Mouse (Mus musculus): ENCODE measurements around the gene Gorasp2. TPM values are rescaled to one million over a fixed set of nuclear protein-coding genes. Genes with fewer than 3 reads are reported as not detected.
A peak's percentile ranks its signal among the peaks of the same experiment; 100 is the strongest.

Gene Gorasp2
- total RNA-seq (2012; rRNA removed) (65.4 and 74.9 TPM in 2 replicates), total RNA-seq (2014; rRNA removed) (72.0 and 77.4 TPM in 2 replicates), polyA plus RNA-seq (2012; ENCODE audit: insufficient read length, low read depth) (115 and 145 TPM in 2 replicates)

DNA sequence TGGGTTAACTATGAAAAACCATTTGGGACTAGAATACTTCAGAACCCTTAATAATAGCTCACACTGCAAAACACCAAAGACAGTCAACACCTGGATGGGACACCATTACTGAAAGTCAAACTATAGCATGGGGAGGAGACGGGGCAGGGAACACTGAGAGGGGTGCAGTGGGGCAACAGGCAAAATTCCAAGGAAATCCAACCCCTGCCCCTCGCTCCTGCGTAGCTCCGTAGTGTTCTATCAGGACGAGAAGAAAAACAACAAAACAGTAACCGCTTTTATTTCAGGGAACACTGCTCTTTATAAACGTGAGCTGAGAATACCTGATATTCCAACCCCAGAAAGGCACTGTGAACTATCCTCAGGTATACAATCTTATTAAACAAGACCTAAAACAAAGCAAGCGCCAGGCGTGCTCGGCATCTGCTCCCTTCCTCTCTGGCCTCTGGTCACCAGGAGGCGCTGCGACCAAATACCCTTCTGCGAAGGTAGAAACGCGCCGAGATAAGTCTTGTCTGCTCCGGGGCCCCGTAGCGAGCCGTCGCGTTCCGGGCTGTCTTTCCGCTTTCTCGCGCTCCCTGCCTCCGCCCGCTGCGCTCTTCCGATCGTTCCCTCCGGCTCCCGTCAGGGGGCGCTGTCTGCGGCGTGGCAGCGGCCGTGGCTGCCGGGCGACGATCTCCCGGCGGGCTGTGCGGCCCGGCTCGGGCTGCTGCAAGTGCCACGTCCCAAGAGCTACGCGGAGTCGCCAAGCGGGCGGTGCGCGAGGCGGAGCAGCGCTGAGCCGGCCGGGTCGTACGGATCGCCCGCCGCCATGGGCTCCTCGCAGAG lies at the start of gene Gorasp2:
Gorasp2 (plus strand) TSS at position 690 of the 828 bp plus-strand sequence.
- Histone ChIP-seq H3K36me3 (replicated peaks in 1 of 2; ENCODE audit: control insufficient read depth in 1 of 2, insufficient read depth in 1 of 2, low read length in 1 of 2) (peaks cover 0 to 12% of the 10 kb centered on the region in 2 experiments), H3K4me1 (ENCODE audit: control insufficient read depth in 1 of 2, insufficient read depth in 2 of 2) (peaks cover 3 to 38% of the 10 kb centered on the region in 2 experiments; a peak in 3 of 4 replicates), H3K79me2 (replicated peaks; ENCODE audit: control insufficient read depth, extremely low read depth, insufficient read depth, poor library complexity, severe bottlenecking) (peaks cover 42% of the 10 kb centered on the region), H3K9ac (ENCODE audit: insufficient read depth, low read depth) (peak within 1 kb of the TSS; percentile 88), H3K27me3 (replicated peaks) (no peaks in the 10 kb centered on the region), H3K4me2 (ENCODE audit: insufficient read depth, low read depth, poor library complexity, severe bottlenecking) (peak within 1 kb of the TSS; percentile 100), H3K27ac (ENCODE audit: insufficient read depth, low read depth) (peak within 1 kb of the TSS; percentile 60), H3K4me3 (replicated peaks in 1 of 3; ENCODE audit: low read depth in 2 of 3, low read length in 2 of 3, poor library complexity in 1 of 3) (peak within 1 kb of the TSS; percentile 91 to 96 (median 94)), H3K9me3 (replicated peaks; ENCODE audit: low read length) (no peaks in the 10 kb centered on the region)
- in situ Hi-C loops (cut with MboI; ENCODE audit: low pct_ligation_motif_present, low pct_unique_long_range_greater_than_20kb, low sequenced_read_pairs): no loop called here
- TF ChIP-seq RAD21 (IDR thresholded peaks at IDR 0.05; ENCODE audit: low read depth, low read length) (peak; percentile 29; the same call in 1 of the 2 replicates), SIN3A (IDR thresholded peaks at IDR 0.05; ENCODE audit: low read length) (peak; percentile 89), MAFK (IDR thresholded peaks at IDR 0.05; ENCODE audit: insufficient replicate concordance, low read length) (no peak), KAT2A (IDR thresholded peaks at IDR 0.05; ENCODE audit: insufficient replicate concordance, low read length) (peak; percentile 82), ZC3H11A (IDR thresholded peaks at IDR 0.05; ENCODE audit: low read depth, low read length) (no peak), ZMIZ1 (IDR thresholded peaks at IDR 0.05; ENCODE audit: low read depth, low read length) (peak; percentile 92), TBP (conservative IDR thresholded peaks at IDR 0.05; ENCODE audit: low read depth, low read length) (peak; percentile 65; the same call in 1 of the 2 replicates), IRF4 (IDR thresholded peaks at IDR 0.05; ENCODE audit: low read depth, low read length) (peak; percentile 68), JUN (IDR thresholded peaks at IDR 0.05; ENCODE audit: insufficient read depth, low read depth, low read length) (no peak), CHD2 (IDR thresholded peaks at IDR 0.05; ENCODE audit: low read length) (0 out of 2 replicates have a peak, but pooled peaks have one; percentile 38), ZKSCAN1 (IDR thresholded peaks at IDR 0.05; ENCODE audit: borderline replicate concordance, low read depth, low read length) (no peak), RCOR1 (conservative IDR thresholded peaks at IDR 0.05; ENCODE audit: low read depth, low read length) (no peak), USF2 (conservative IDR thresholded peaks at IDR 0.05; ENCODE audit: low read depth, low read length) (no peak), HCFC1 (IDR thresholded peaks at IDR 0.05; ENCODE audit: low read depth, low read length) (peak; percentile 92), ZNF384 (IDR thresholded peaks at IDR 0.05; ENCODE audit: low read depth, low read length) (no peak), ELF1 (IDR thresholded peaks at IDR 0.05; ENCODE audit: low read depth, low read length) (peak; percentile 98), MXI1 (IDR thresholded peaks at IDR 0.05; ENCODE audit: low read depth, low read length) (peak; percentile 92), MYC (IDR thresholded peaks at IDR 0.05; ENCODE audit: low read depth, low read length) (peak; percentile 72), POLR2A (IDR thresholded peaks at IDR 0.05; ENCODE audit: low read depth, low read length) (peak; percentile 93), GABPA (IDR thresholded peaks at IDR 0.05; ENCODE audit: insufficient replicate concordance, low read depth, low read length) (no peak; the same call in 1 of the 2 replicates), TCF12 (IDR thresholded peaks at IDR 0.05; ENCODE audit: low read depth, low read length) (peak; percentile 92), E2F4 (IDR thresholded peaks at IDR 0.05; ENCODE audit: insufficient replicate concordance, low read depth, low read length) (no peak), JUND (conservative IDR thresholded peaks at IDR 0.05; ENCODE audit: low read depth, low read length) (no peak), MAX (IDR thresholded peaks at IDR 0.05; ENCODE audit: low read length) (peak; percentile 80; the same call in 1 of the 2 replicates), SMC3 (IDR thresholded peaks at IDR 0.05; ENCODE audit: low read depth, low read length) (peak; percentile 41; the same call in 1 of the 2 replicates), CTCF (conservative IDR thresholded peaks at IDR 0.05 in 1 of 2, IDR thresholded peaks at IDR 0.05 in 1 of 2; ENCODE audit: low read depth in 2 of 2, low read length in 2 of 2) (peak; percentile 40 to 92; a peak in 3 of 4 replicates), USF1 (IDR thresholded peaks at IDR 0.05; ENCODE audit: low read depth, low read length) (no peak), ETS1 (conservative IDR thresholded peaks at IDR 0.05; ENCODE audit: low read depth, low read length) (peak; percentile 34; the same call in 1 of the 2 replicates), NELFE (IDR thresholded peaks at IDR 0.05; ENCODE audit: low read depth, low read length) (peak; percentile 95), CHD1 (IDR thresholded peaks at IDR 0.05; ENCODE audit: low read depth, low read length) (no peak), POLR2AphosphoS2 (IDR thresholded peaks at IDR 0.05; ENCODE audit: low read depth, low read length) (no peak), NRF1 (IDR thresholded peaks at IDR 0.05; ENCODE audit: low read depth, low read length) (peak; percentile 59), EP300 (IDR thresholded peaks at IDR 0.05; ENCODE audit: low read length) (no peak), BHLHE40 (IDR thresholded peaks at IDR 0.05; ENCODE audit: low read depth, low read length) (peak; percentile 26; the same call in 1 of the 2 replicates), MEF2A (IDR thresholded peaks at IDR 0.05; ENCODE audit: borderline replicate concordance, low read depth, low read length) (peak; percentile 86), MAZ (IDR thresholded peaks at IDR 0.05; ENCODE audit: low read depth, low read length) (peak; percentile 69; the same call in 1 of the 2 replicates), PAX5 (IDR thresholded peaks at IDR 0.05; ENCODE audit: low read length) (no peak), UBTF (IDR thresholded peaks at IDR 0.05; ENCODE audit: low read depth, low read length) (peak; percentile 90)
- peak; percentile 94 for DNase-seq (ENCODE audit: extremely low read depth)
- dilution Hi-C loops (cut with MboI; ENCODE audit: extremely low pct_ligation_motif_present, extremely low pct_unique_long_range_greater_than_20kb, low sequenced_read_pairs): no loop called here
